Mouse (Mus musculus) cerebellum, postnatal 25 days (tissue): ENCODE results near the gene Rad51b.

Source experiments
- DNase-seq, 2 experiments: peaks; one replicate each; pipeline ENCODE4 v3.0.0; 2021; ENCODE audit warnings: mixed read lengths in 2 of 2

Gene Rad51b

DNA sequence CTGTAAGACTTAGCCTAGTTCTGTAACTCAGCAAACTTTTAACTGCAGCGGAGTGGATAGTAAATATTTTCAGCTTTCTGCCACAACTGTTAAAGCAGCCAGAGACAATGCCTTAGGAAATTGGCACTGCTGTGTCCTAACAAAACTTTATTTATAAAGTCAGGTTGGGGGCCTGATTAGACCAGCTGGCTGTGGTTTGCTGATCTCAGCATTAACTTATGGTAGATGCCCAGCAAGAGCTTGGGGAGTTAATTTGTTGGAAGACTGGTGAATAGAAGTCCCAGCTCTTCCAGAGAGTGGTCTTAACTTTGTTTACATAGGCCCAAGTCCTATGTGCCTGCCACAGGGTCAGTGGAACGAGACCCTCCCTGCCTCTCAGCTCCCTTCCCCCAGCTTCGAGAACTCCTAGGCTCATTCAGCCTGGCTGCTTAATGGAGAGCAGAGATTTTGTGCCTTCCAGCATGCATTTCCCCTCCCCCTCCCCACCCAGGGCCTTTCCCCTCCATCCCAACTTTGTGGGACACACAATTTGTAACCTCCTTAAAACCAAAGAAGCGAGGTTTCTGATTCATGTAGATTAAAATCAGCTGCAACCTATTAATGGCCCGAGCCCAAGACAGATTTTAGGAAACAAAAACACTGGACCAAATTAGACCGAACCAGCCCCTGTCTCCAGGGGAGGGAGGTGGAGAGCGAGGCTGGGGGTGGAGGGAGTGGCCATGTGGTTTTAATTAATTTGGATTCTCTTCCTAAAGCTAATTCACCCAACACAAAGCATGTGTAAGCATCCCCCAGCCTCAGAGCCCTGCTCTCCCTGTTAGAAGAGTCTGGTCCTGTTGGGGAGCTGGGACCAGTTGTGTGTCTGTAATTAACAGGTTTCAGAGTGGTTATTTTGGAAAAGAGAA is 549.4 kb downstream of the Rad51b start:
- no peak for DNase-seq

GRCm38 (mm10) chr12:79848539-79848938 is 551.5 kb downstream of the Rad51b start:
- DNase-seq = no peak

DNA sequence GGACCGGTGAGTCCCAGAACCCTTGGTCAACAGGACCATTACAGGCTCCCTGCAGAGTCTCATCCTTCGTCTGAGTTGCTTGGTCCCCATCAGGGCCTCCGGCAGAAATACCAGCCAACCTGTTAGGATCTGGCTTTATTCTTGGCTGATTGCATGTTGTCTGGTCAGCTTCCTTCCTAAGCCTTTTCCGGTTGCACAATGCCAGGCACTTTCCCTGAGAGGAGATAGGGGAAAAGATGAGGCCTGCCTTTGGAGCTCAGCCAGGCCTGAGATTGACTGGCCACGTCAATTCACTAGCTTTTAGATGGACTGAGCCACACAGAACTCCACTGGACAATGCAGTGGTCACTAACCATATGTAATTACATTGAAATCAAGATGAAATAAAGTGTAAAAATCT is 552.9 kb downstream of the Rad51b start:
- DNase-seq = no peak

- no peak for DNase-seq
Observed at GRCm38 (mm10) chr12:79851898-79852297, 554.8 kb downstream of the Rad51b start.

DNA sequence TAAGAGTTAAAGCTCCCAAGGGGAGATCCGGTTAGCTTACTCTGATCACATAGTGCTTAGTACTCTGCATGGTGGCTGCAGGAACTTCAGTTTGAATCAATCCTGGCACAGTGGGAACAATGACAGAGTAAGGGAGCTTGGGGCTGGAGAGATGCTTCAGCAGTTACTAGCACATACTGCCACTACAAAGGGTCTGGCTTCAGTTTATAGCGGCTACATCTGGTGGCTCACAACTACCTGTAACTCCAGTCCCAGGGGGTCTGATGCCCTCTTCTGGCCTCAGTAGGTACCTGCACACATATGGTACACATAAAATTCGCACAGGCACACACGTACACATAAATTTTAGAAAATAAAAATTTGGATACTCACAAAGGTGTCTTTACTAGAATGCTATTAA is 555.5 kb downstream of the Rad51b start:
- no peak for DNase-seq

GRCm38 (mm10) chr12:79853901-79854490 is 556.9 kb downstream of the Rad51b start:
- DNase-seq = no peak

DNA sequence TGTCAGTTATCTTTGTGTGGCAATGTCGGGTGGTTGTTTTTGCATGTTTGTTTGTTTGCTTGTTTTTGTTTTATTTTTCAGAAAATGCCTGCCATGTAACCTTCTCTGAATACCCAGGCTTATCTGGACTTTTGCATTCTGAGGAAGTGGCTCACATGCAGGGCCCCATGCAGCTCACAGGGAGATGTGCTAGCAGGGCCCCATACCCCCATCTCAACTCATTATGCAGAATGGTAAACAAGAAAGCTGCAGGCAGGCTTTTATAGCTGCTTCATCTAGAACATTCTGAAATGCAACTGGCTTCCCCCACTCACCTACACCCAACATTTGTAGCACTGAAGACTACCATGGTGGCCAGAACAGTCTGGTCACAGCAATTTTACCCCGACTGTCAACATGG is 557.4 kb downstream of the Rad51b start:
- DNase-seq = no peak

- DNase-seq = no peak
Observed at GRCm38 (mm10) chr12:79856116-79856909, 559.2 kb downstream of the Rad51b start.

GRCm38 (mm10) chr12:79857704-79858103 is 560.6 kb downstream of the Rad51b start:
- DNase-seq = no peak

- no peak for DNase-seq
Observed at GRCm38 (mm10) chr12:79858336-79858735, 561.3 kb downstream of the Rad51b start.

- DNase-seq = no peak
Observed at GRCm38 (mm10) chr12:79859354-79860247, 562.5 kb downstream of the Rad51b start.

DNA sequence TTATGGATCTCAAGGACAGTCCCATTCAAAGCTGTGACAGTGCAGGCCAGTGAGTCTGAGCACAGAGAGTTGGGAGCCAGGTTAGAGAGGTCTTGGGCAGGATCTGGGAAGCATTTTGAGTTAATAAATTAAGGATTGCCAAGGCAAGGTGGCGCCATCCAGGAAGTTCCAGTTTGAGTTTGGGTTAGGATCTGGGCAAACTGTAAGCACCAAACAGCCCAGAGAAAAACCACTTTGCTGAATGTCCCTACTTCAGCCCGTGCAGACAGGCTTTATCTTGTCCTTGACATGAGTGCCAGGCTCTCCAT is 563.1 kb downstream of the Rad51b start:
- no peak for DNase-seq
